In genomic region chr13:57867586-57867985, GRCm38 (mm10) we compare ENCODE assay signal across 16 mouse cellular contexts. TPM values are rescaled to one million over a fixed set of nuclear protein-coding genes. Genes with fewer than 3 reads are reported as not detected.
DNase-seq lines count a peak whose midpoint lies in the region; ATAC-seq and TF ChIP-seq lines count a peak whose summit lies in the region.
"Had no signal": no experiment of that assay in that cellular context is flagged by ENCODE, and none has a peak within 500 bp of the region (broad histone marks: within the 10 kb centered on the region; RNA-seq: fewer than 3 reads in every experiment).

No protein-coding gene starts in this region.

- no peak for TF ChIP-seq POLR2A in thymus, adult 2 months (IDR thresholded peaks at IDR 0.05; ENCODE audit: control insufficient read depth, extremely low read depth, insufficient read depth, low read length, poor library complexity)

- no peak for TF ChIP-seq CTCF in intestine, postnatal 0 days (IDR thresholded peaks at IDR 0.05; ENCODE audit: low read depth)
- no peak for TF ChIP-seq CTCF in thymus, adult 2 months (IDR thresholded peaks at IDR 0.05; ENCODE audit: borderline replicate concordance, control insufficient read depth, extremely low read depth, insufficient read depth, low read length, poor library complexity)

- H3K9me3 ChIP-seq in intestine, embryonic 14.5 days (ENCODE audit: control insufficient read depth, low read length) = no peaks in the 10 kb centered on the region
- no peaks in the 10 kb centered on the region for H3K9me3 ChIP-seq in intestine, postnatal 0 days (ENCODE audit: control insufficient read depth)
- H3K9me3 ChIP-seq: embryonic facial prominence, embryonic 13.5 days; intestine, embryonic 15.5 days; midbrain, embryonic 13.5 days had no signal

- H3K4me2 ChIP-seq in intestine, embryonic 14.5 days (ENCODE audit: low read length) = no peak overlapping the region
- no peak overlapping the region for H3K4me2 ChIP-seq in intestine, postnatal 0 days (replicated peaks; ENCODE audit: low read depth)
- H3K4me2 ChIP-seq: embryonic facial prominence, embryonic 13.5 days; heart, embryonic 11.5 days; intestine, embryonic 15.5 days; midbrain, embryonic 13.5 days had no signal

- no peaks in the 10 kb centered on the region for H3K27me3 ChIP-seq in intestine, embryonic 14.5 days (replicated peaks; ENCODE audit: control insufficient read depth, insufficient read depth, low read length)
- no peaks in the 10 kb centered on the region for H3K27me3 ChIP-seq in intestine, postnatal 0 days (replicated peaks; ENCODE audit: control insufficient read depth, insufficient read depth, low read length)
- H3K27me3 ChIP-seq in thymus, adult 2 months (ENCODE audit: control insufficient read depth, insufficient read depth, low read length) = no peaks in the 10 kb centered on the region
- H3K27me3 ChIP-seq: intestine, embryonic 15.5 days; midbrain, embryonic 13.5 days had no signal

- H3K36me3 ChIP-seq in intestine, embryonic 14.5 days (ENCODE audit: control insufficient read depth, insufficient read depth, low read length) = no peaks in the 10 kb centered on the region
- no peaks in the 10 kb centered on the region for H3K36me3 ChIP-seq in intestine, postnatal 0 days (ENCODE audit: control insufficient read depth, insufficient read depth)
- no peaks in the 10 kb centered on the region for H3K36me3 ChIP-seq in thymus, adult 2 months (ENCODE audit: control insufficient read depth, insufficient read depth, low read length)
- H3K36me3 ChIP-seq: embryonic facial prominence, embryonic 13.5 days; intestine, embryonic 15.5 days; midbrain, embryonic 13.5 days had no signal

- no peak overlapping the region for H3K4me3 ChIP-seq in intestine, embryonic 14.5 days (ENCODE audit: low read depth, low read length)
- H3K4me3 ChIP-seq in intestine, postnatal 0 days (ENCODE audit: low read depth, low read length) = no peak overlapping the region
- H3K4me3 ChIP-seq in thymus, adult 2 months (ENCODE audit: control insufficient read depth, insufficient read depth, low read length) = no peak overlapping the region
- H3K4me3 ChIP-seq: embryonic facial prominence, embryonic 13.5 days; intestine, embryonic 15.5 days; midbrain, embryonic 13.5 days had no signal

- ATAC-seq in intestine, embryonic 14.5 days (replicated peaks; ENCODE audit: low FRiP score, low TSS enrichment, low read depth) = no peak
- no peak for ATAC-seq in intestine, postnatal 0 days
- ATAC-seq: activated CD4-positive, CD25-positive, alpha-beta regulatory T cell, adult 4 months; CD4-positive, CD25-positive, alpha-beta regulatory T cell, adult 4 months; intestine, embryonic 15.5 days; midbrain, embryonic 13.5 days had no signal

- H3K9ac ChIP-seq in intestine, embryonic 14.5 days (ENCODE audit: low read length) = no peak overlapping the region
- no peak overlapping the region for H3K9ac ChIP-seq in intestine, postnatal 0 days (ENCODE audit: low read depth, low read length)
- H3K9ac ChIP-seq: embryonic facial prominence, embryonic 13.5 days; intestine, embryonic 15.5 days; liver, embryonic 14.5 days; midbrain, embryonic 13.5 days had no signal

- DNase-seq in intestine, embryonic 14.5 days (ENCODE audit: low spot score) = peak; percentile 72
- peak; percentile 10 for DNase-seq in thymus, postnatal 4 days
- no peak for DNase-seq in thymus, adult 2 months
- peak; percentile 69 for DNase-seq in forelimb bud, embryonic 11.5 days (ENCODE audit: low read depth, low spot score)
- no peak for DNase-seq in Muller cell, postnatal 12 days (ENCODE audit: inconsistent ontology term)
- no peak for DNase-seq in adipocyte (ENCODE audit: low spot score)
- DNase-seq: layer of hippocampus, postnatal 36 days; thymus, postnatal 25 days had no signal

- H3K4me1 ChIP-seq in intestine, embryonic 14.5 days (replicated peaks; ENCODE audit: control insufficient read depth, insufficient read depth, low read length) = no peaks in the 10 kb centered on the region
- no peaks in the 10 kb centered on the region for H3K4me1 ChIP-seq in intestine, postnatal 0 days (replicated peaks; ENCODE audit: control insufficient read depth, insufficient read depth, low read length)
- H3K4me1 ChIP-seq in thymus, adult 2 months (replicated peaks; ENCODE audit: control insufficient read depth, insufficient read depth, low read length) = no peaks in the 10 kb centered on the region
- H3K4me1 ChIP-seq: intestine, embryonic 15.5 days had no signal

- H3K27ac ChIP-seq in intestine, embryonic 14.5 days (ENCODE audit: low read depth) = no peak overlapping the region
- no peak overlapping the region for H3K27ac ChIP-seq in intestine, postnatal 0 days (ENCODE audit: low read depth, low read length)
- H3K27ac ChIP-seq in thymus, adult 2 months (ENCODE audit: control insufficient read depth, insufficient read depth, low read length) = no peak overlapping the region
- H3K27ac ChIP-seq: embryonic facial prominence, embryonic 13.5 days; intestine, embryonic 15.5 days; liver, embryonic 14.5 days; midbrain, embryonic 13.5 days had no signal

- WGBS in intestine, embryonic 14.5 days = 52% methylated on average over 7 of the region's 7 CpGs
- WGBS in intestine, postnatal 0 days = 51% methylated on average over 7 of the region's 7 CpGs
- WGBS in thymus, adult 2 months = 63% methylated on average over 7 of the region's 7 CpGs

RNA-seq across cellular contexts. Expression of gene Spock1, which starts 40.5 kb away (rescaled TPM):
- polyA plus RNA-seq in intestine, embryonic 14.5 days (2014; fragmentation: Nextera tagmentation; extraction: Ambion mirVana) = 5.1 and 5.8 TPM in 2 replicates
- 1.0 and 1.1 TPM in 2 replicates for polyA plus RNA-seq in intestine, postnatal 0 days (2015; fragmentation: Nextera tagmentation; extraction: Ambion mirVana)
- 0.93 and 1.1 TPM in 2 replicates for polyA plus RNA-seq in thymus, adult 2 months (2012; rRNA removed)
- polyA plus RNA-seq: CD4-positive, CD25-positive, alpha-beta regulatory T cell, adult 4 months had no signal

Comparison
In these comparisons a context has a peak if more than half of its experiments do, and no peak if none do; other contexts are left out.
1. DNase-seq: peak in intestine, embryonic 14.5 days (single experiment), thymus, postnatal 4 days (single experiment) and forelimb bud, embryonic 11.5 days (single experiment); none in thymus, adult 2 months (single experiment), Muller cell, postnatal 12 days (single experiment) and adipocyte (single experiment).